8 mouse cellular contexts compared by ENCODE assay signal in genomic region chr7:19770375-19770754, GRCm38 (mm10). TPM values are rescaled to one million over a fixed set of nuclear protein-coding genes. Genes with fewer than 3 reads are reported as not detected.
DNase-seq lines count a peak whose midpoint lies in the region; ATAC-seq and TF ChIP-seq lines count a peak whose summit lies in the region.

No protein-coding gene starts in this region.

- whole genome bisulfite sequencing in forebrain, embryonic 16.5 days, result under 1% methylated on average over 28 of the region's 28 CpGs

- no peak for TF ChIP-seq CTCF in E14TG2a.4 (conservative IDR thresholded peaks at IDR 0.05; ENCODE audit: low read length)
- TF ChIP-seq CTCF in layer of hippocampus, adult 2 months (conservative IDR thresholded peaks at IDR 0.05), result no peak

- DNase-seq in adrenal gland, postnatal 14 days, result peak; percentile 92
- peak; percentile 90 to 94 for DNase-seq in heart, postnatal 36 days
- peak; percentile 26 to 41 for DNase-seq in layer of hippocampus, adult 2 months (ENCODE audit: low spot score in 2 of 2)
- DNase-seq in lung, postnatal 25 days (ENCODE audit: low spot score), result peak; percentile 91
- peak; percentile 41 to 46 for DNase-seq in right cerebral cortex, adult 2 months (ENCODE audit: low spot score in 2 of 2)
- peak; percentile 84 to 85 for DNase-seq in urinary bladder, postnatal 36 days (ENCODE audit: low spot score in 2 of 2)

- no peak overlapping the region for H3K27ac ChIP-seq in forebrain, embryonic 16.5 days (ENCODE audit: low read length)
- peak overlapping the region; percentile 60 for H3K27ac ChIP-seq in layer of hippocampus, adult 2 months

- H3K4me1 ChIP-seq in E14TG2a.4 (replicated peaks; ENCODE audit: low read depth, low read length), result peaks cover 69% of the 10 kb centered on the region
- peaks cover 9% of the 10 kb centered on the region for H3K4me1 ChIP-seq in forebrain, embryonic 16.5 days (replicated peaks; ENCODE audit: control insufficient read depth, insufficient read depth, low read length)

- H3K9ac ChIP-seq in forebrain, embryonic 16.5 days (replicated peaks; ENCODE audit: low read depth, low read length), result peak overlapping the region; percentile 48

- intact Hi-C loops in heart, postnatal 36 days (cut with DNase I), result no loop called here

- H3K4me2 ChIP-seq in forebrain, embryonic 16.5 days (ENCODE audit: low read length), result peak overlapping the region; percentile 55

- peak; percentile 77 for ATAC-seq in forebrain, embryonic 16.5 days

- H3K4me3 ChIP-seq in E14TG2a.4 (replicated peaks; ENCODE audit: low read length), result peak overlapping the region; percentile 83
- peak overlapping the region; percentile 39 for H3K4me3 ChIP-seq in forebrain, embryonic 16.5 days (replicated peaks; ENCODE audit: low read length)
- H3K4me3 ChIP-seq in layer of hippocampus, adult 2 months, result peak overlapping the region; percentile 55

- peaks cover under 1% of the 10 kb centered on the region; the same call in 1 of the 2 replicates for H3K9me3 ChIP-seq in E14TG2a.4 (ENCODE audit: low read length)
- no peaks in the 10 kb centered on the region for H3K9me3 ChIP-seq in forebrain, embryonic 16.5 days (ENCODE audit: control insufficient read depth, low read length)

- H3K36me3 ChIP-seq in E14TG2a.4 (ENCODE audit: insufficient read depth, low read length), result peaks cover 29% of the 10 kb centered on the region
- no peaks in the 10 kb centered on the region for H3K36me3 ChIP-seq in forebrain, embryonic 16.5 days (ENCODE audit: control insufficient read depth, insufficient read depth)

- no peaks in the 10 kb centered on the region for H3K27me3 ChIP-seq in E14TG2a.4 (ENCODE audit: insufficient read depth, low read length)
- peaks cover 28% of the 10 kb centered on the region for H3K27me3 ChIP-seq in forebrain, embryonic 16.5 days (replicated peaks; ENCODE audit: control insufficient read depth, insufficient read depth, low read length)

RNA-seq across cellular contexts. Expression of gene Bcam, which starts 0.5 kb away (rescaled TPM):
- 59.8 and 70.8 TPM in 2 replicates for total RNA-seq in adrenal gland, postnatal 14 days (2021)
- polyA plus RNA-seq in forebrain, embryonic 16.5 days (2015; fragmentation: Nextera tagmentation; extraction: Ambion mirVana), result 7.9 and 8.8 TPM in 2 replicates
- 100 to 1,000 TPM; 210 to 232 TPM for total RNA-seq in heart, postnatal 36 days (2021)
- total RNA-seq in layer of hippocampus, adult 2 months (2021), result 10 to 100 TPM in 1 of 2 experiments, 1 to 10 TPM in 1; 9.2 to 14.8 TPM

RNA-seq across cellular contexts. Expression of gene Nectin2, which starts 20.1 kb away (rescaled TPM):
- total RNA-seq in adrenal gland, postnatal 14 days (2021), result 90.1 and 94.7 TPM in 2 replicates
- 42.3 and 48.4 TPM in 2 replicates for polyA plus RNA-seq in forebrain, embryonic 16.5 days (2015; fragmentation: Nextera tagmentation; extraction: Ambion mirVana)
- total RNA-seq in heart, postnatal 36 days (2021), result 10 to 100 TPM; 33.2 to 41.7 TPM
- 1 to 10 TPM; 4.5 to 5.9 TPM for total RNA-seq in layer of hippocampus, adult 2 months (2021)

RNA-seq across cellular contexts. Expression of gene Cblc, which starts 26.2 kb away (rescaled TPM):
- total RNA-seq in adrenal gland, postnatal 14 days (2021), result 1.4 TPM in 1 of 2 replicates, not detected in the other
- not detected in 2 replicates for polyA plus RNA-seq in forebrain, embryonic 16.5 days (2015; fragmentation: Nextera tagmentation; extraction: Ambion mirVana)
- total RNA-seq in heart, postnatal 36 days (2021), result under 1 TPM; 0.75 to 0.81 TPM
- total RNA-seq in layer of hippocampus, adult 2 months (2021), result not detected

RNA-seq across cellular contexts. Expression of gene Bcl3, which starts 52.2 kb away (rescaled TPM):
- total RNA-seq in adrenal gland, postnatal 14 days (2021), result 26.6 and 36.9 TPM in 2 replicates
- 0.30 and 0.92 TPM in 2 replicates for polyA plus RNA-seq in forebrain, embryonic 16.5 days (2015; fragmentation: Nextera tagmentation; extraction: Ambion mirVana)
- 1 to 10 TPM; 3.5 TPM for total RNA-seq in heart, postnatal 36 days (2021)
- under 1 TPM; 0.46 to 0.83 TPM for total RNA-seq in layer of hippocampus, adult 2 months (2021)

RNA-seq across cellular contexts. Expression of gene Tomm40, which starts 55.1 kb away (rescaled TPM):
- total RNA-seq in adrenal gland, postnatal 14 days (2021), result 136 and 145 TPM in 2 replicates
- polyA plus RNA-seq in forebrain, embryonic 16.5 days (2015; fragmentation: Nextera tagmentation; extraction: Ambion mirVana), result 109 TPM in 2 replicates
- total RNA-seq in heart, postnatal 36 days (2021), result 100 to 1,000 TPM in 1 of 2 experiments, 10 to 100 TPM in 1; 97.7 to 102 TPM
- total RNA-seq in layer of hippocampus, adult 2 months (2021), result 100 to 1,000 TPM; 110 TPM

Comparison
In these comparisons a context has a peak if more than half of its experiments do, and no peak if none do; other contexts are left out.
1. DNase-seq: peak in every context shown above with its lines; median percentile 92 in adrenal gland, postnatal 14 days; 92 in heart, postnatal 36 days; 91 in lung, postnatal 25 days; 84 in urinary bladder, postnatal 36 days; 44 in right cerebral cortex, adult 2 months; 34 in layer of hippocampus, adult 2 months.
2. RNA of gene Nectin2, which starts 20.1 kb away (total RNA-seq): 90.1 to 94.7 TPM in adrenal gland, postnatal 14 days and 33.2 to 41.7 TPM in heart, postnatal 36 days; 4.5 to 5.9 TPM in layer of hippocampus, adult 2 months; every median in the first group is over 4 times any median in the second.
3. Peak in every context shown above with its lines, with median percentiles within 50 percentile points of each other: H3K4me3 ChIP-seq.